Mouse (Mus musculus): ENCODE data around the gene Prokr2.

DNA sequence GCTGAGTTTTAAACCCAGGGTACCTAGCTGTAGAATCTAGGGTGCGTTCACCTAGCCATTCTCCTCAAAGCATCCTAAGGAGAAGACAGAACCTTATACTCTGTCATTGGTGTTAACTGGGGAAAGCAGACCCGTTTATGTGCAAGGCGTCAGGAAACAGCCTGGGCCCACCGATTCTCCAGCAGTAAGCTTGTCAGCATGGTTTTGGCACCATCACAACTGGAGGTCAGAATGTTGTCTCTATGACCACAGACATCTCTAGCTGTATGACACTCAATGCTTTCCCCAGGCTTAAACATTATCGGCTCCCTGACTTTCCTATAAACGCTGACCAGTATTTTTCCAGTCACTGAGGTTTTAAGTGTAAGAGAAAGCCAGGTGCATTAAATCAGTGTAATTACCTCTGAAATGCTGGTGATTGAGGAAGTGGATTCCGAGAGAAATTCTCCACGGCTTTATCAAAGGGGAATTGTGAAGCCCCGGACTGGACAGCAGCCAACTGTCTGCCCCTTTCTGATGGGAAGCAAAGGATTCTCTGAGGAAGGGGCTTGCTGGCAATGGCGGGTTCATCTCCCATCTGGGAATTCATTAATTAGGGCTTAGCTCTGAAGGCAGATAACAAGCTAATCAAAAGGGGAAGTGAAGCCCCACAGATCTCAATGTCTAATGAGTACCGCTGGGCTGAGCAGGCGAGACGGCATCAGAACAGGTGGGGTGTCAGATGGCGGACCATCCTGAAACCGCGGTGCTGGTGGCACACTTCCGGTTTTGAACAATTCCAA lies 42.1 kb upstream of the Prokr2 start:
- no peak for TF ChIP-seq POLR2A (IDR thresholded peaks at IDR 0.05; ENCODE audit: borderline replicate concordance, extremely low read depth, low read depth, low read length)
- no peak for TF ChIP-seq CTCF (IDR thresholded peaks at IDR 0.05; ENCODE audit: insufficient read depth, low read length)

Measured in lung, adult 2 months (tissue).